Mouse (Mus musculus): ENCODE results near the gene Rai2. TPM values are rescaled to one million over a fixed set of nuclear protein-coding genes. Genes with fewer than 3 reads are reported as not detected.

The Rai2 gene
- polyA plus RNA-seq (2014; fragmentation: Nextera tagmentation; extraction: Ambion mirVana): 3.8 and 4.1 TPM in 2 replicates

- WGBS: 20% methylated on average over 44 of the region's 79 CpGs
- H3K27me3 ChIP-seq (ENCODE audit: control insufficient read depth, insufficient read depth, low read length): peaks cover 43% of the 10 kb centered on the region
- peak within 1 kb of the TSS; percentile 54 for H3K4me3 ChIP-seq (ENCODE audit: low read depth, low read length)
These were observed at the start of gene Rai2 for GRCm38 (mm10) chrX:161716865-161717763. Rai2 (plus strand) TSS chrX:161717069.

GRCm38 (mm10) chrX:161689336-161689735, 27.5 kb upstream of the Rai2 start:
- no peak for DNase-seq (ENCODE audit: low spot score, missing footprints)
- no peak overlapping the region for H3K4me2 ChIP-seq
- no peak for ATAC-seq (ENCODE audit: low FRiP score)
- H3K9me3 ChIP-seq (ENCODE audit: control insufficient read depth, low read length): no peaks in the 10 kb centered on the region
- H3K4me3 ChIP-seq (ENCODE audit: low read depth, low read length): no peak overlapping the region
- 82% methylated on average over 3 of the region's 3 CpGs for whole genome bisulfite sequencing
- no peak overlapping the region for H3K27ac ChIP-seq (ENCODE audit: low read depth, low read length)
- H3K9ac ChIP-seq (ENCODE audit: low read length): no peak overlapping the region
- H3K4me1 ChIP-seq (ENCODE audit: control insufficient read depth, insufficient read depth, low read length): no peaks in the 10 kb centered on the region
- peaks cover 19% of the 10 kb centered on the region; the same call in 1 of the 2 replicates for H3K27me3 ChIP-seq (ENCODE audit: control insufficient read depth, insufficient read depth, low read length)
- H3K36me3 ChIP-seq (ENCODE audit: control insufficient read depth, insufficient read depth, low read length): no peaks in the 10 kb centered on the region

More at GRCm38 (mm10) chrX:161716865-161717763, at the start of gene Rai2:
- no peaks in the 10 kb centered on the region for H3K4me1 ChIP-seq (ENCODE audit: control insufficient read depth, insufficient read depth, low read length)
- no peaks in the 10 kb centered on the region for H3K9me3 ChIP-seq (ENCODE audit: control insufficient read depth, low read length)
- H3K9ac ChIP-seq (ENCODE audit: low read length): peak within 1 kb of the TSS; percentile 53
- peak within 1 kb of the TSS; percentile 84 for H3K4me2 ChIP-seq
- ATAC-seq (ENCODE audit: low FRiP score) (peak; percentile 86), DNase-seq (ENCODE audit: low spot score, missing footprints) (peak; percentile 86)
- H3K27ac ChIP-seq (ENCODE audit: low read depth, low read length): no peak within 1 kb of the TSS
- no peaks in the 10 kb centered on the region for H3K36me3 ChIP-seq (ENCODE audit: control insufficient read depth, insufficient read depth, low read length)

GRCm38 (mm10) chrX:161716503-161716864, 385 bp upstream of the Rai2 start:
- Histone ChIP-seq H3K4me1 (ENCODE audit: control insufficient read depth, insufficient read depth, low read length) (no peaks in the 10 kb centered on the region), H3K4me3 (ENCODE audit: low read depth, low read length) (peak overlapping the region; percentile 54), H3K27me3 (ENCODE audit: control insufficient read depth, insufficient read depth, low read length) (peaks cover 42% of the 10 kb centered on the region), H3K27ac (ENCODE audit: low read depth, low read length) (no peak overlapping the region), H3K9ac (ENCODE audit: low read length) (no peak overlapping the region), H3K4me2 (peak overlapping the region; percentile 84), H3K9me3 (ENCODE audit: control insufficient read depth, low read length) (no peaks in the 10 kb centered on the region), H3K36me3 (ENCODE audit: control insufficient read depth, insufficient read depth, low read length) (no peaks in the 10 kb centered on the region)
- ATAC-seq (ENCODE audit: low FRiP score): peak; percentile 22; the same call in 1 of the 2 replicates
- WGBS: 37% methylated on average over 9 of the region's 9 CpGs
- DNase-seq (ENCODE audit: low spot score, missing footprints): no peak

- Histone ChIP-seq H3K27ac (ENCODE audit: low read depth, low read length) (no peak overlapping the region), H3K4me1 (ENCODE audit: control insufficient read depth, insufficient read depth, low read length) (no peaks in the 10 kb centered on the region), H3K4me3 (ENCODE audit: low read depth, low read length) (peak overlapping the region; percentile 54), H3K27me3 (ENCODE audit: control insufficient read depth, insufficient read depth, low read length) (peaks cover 44% of the 10 kb centered on the region), H3K4me2 (peak overlapping the region; percentile 84), H3K36me3 (ENCODE audit: control insufficient read depth, insufficient read depth, low read length) (no peaks in the 10 kb centered on the region), H3K9me3 (ENCODE audit: control insufficient read depth, low read length) (no peaks in the 10 kb centered on the region), H3K9ac (ENCODE audit: low read length) (peak overlapping the region; percentile 53; the same call in 1 of the 2 replicates)
- 12% methylated on average over 24 of the region's 26 CpGs for WGBS
- ATAC-seq (ENCODE audit: low FRiP score) (peak; percentile 54), DNase-seq (ENCODE audit: low spot score, missing footprints) (peak; percentile 94)
These were observed 1.0 kb downstream of the Rai2 start for GRCm38 (mm10) chrX:161717764-161718382.

GRCm38 (mm10) chrX:161718548-161718947, 1.7 kb downstream of the Rai2 start:
- H3K4me2 ChIP-seq: peak overlapping the region; percentile 84
- ATAC-seq (ENCODE audit: low FRiP score) (no peak), DNase-seq (ENCODE audit: low spot score, missing footprints) (no peak)
- no peaks in the 10 kb centered on the region for H3K9me3 ChIP-seq (ENCODE audit: control insufficient read depth, low read length)
- H3K36me3 ChIP-seq (ENCODE audit: control insufficient read depth, insufficient read depth, low read length): no peaks in the 10 kb centered on the region
- peak overlapping the region; percentile 54 for H3K4me3 ChIP-seq (ENCODE audit: low read depth, low read length)
- WGBS: 28% methylated on average over 11 of the region's 11 CpGs
- peaks cover 3% of the 10 kb centered on the region; the same call in 1 of the 2 replicates for H3K4me1 ChIP-seq (ENCODE audit: control insufficient read depth, insufficient read depth, low read length)
- H3K27ac ChIP-seq (ENCODE audit: low read depth, low read length): no peak overlapping the region
- no peak overlapping the region for H3K9ac ChIP-seq (ENCODE audit: low read length)
- peaks cover 50% of the 10 kb centered on the region for H3K27me3 ChIP-seq (ENCODE audit: control insufficient read depth, insufficient read depth, low read length)

GRCm38 (mm10) chrX:161721082-161721481, 4.2 kb downstream of the Rai2 start:
- H3K4me3 ChIP-seq (ENCODE audit: low read depth, low read length): no peak overlapping the region
- H3K27me3 ChIP-seq (ENCODE audit: control insufficient read depth, insufficient read depth, low read length): peaks cover 59% of the 10 kb centered on the region
- no peaks in the 10 kb centered on the region for H3K9me3 ChIP-seq (ENCODE audit: control insufficient read depth, low read length)
- WGBS: 68% methylated on average over 4 of the region's 4 CpGs
- no peak overlapping the region for H3K27ac ChIP-seq (ENCODE audit: low read depth, low read length)
- ATAC-seq (ENCODE audit: low FRiP score) (no peak), DNase-seq (ENCODE audit: low spot score, missing footprints) (no peak)
- H3K4me1 ChIP-seq (ENCODE audit: control insufficient read depth, insufficient read depth, low read length): peaks cover 3% of the 10 kb centered on the region; the same call in 1 of the 2 replicates
- H3K9ac ChIP-seq (ENCODE audit: low read length): no peak overlapping the region
- no peak overlapping the region for H3K4me2 ChIP-seq
- H3K36me3 ChIP-seq (ENCODE audit: control insufficient read depth, insufficient read depth, low read length): no peaks in the 10 kb centered on the region

- 32% methylated on average over 9 of the region's 9 CpGs for WGBS
- no peak for DNase-seq (ENCODE audit: low spot score, missing footprints)
These were observed 6.5 kb downstream of the Rai2 start for GRCm38 (mm10) chrX:161723391-161723808.

GRCm38 (mm10) chrX:161726257-161726656, 9.4 kb downstream of the Rai2 start:
- no peak overlapping the region for H3K4me2 ChIP-seq

More at GRCm38 (mm10) chrX:161723391-161723808, 6.5 kb downstream of the Rai2 start:
- Histone ChIP-seq H3K4me2 (no peak overlapping the region), H3K36me3 (ENCODE audit: control insufficient read depth, insufficient read depth, low read length) (no peaks in the 10 kb centered on the region), H3K27ac (ENCODE audit: low read depth, low read length) (no peak overlapping the region), H3K9ac (ENCODE audit: low read length) (no peak overlapping the region), H3K27me3 (ENCODE audit: control insufficient read depth, insufficient read depth, low read length) (peaks cover 46% of the 10 kb centered on the region), H3K4me3 (ENCODE audit: low read depth, low read length) (no peak overlapping the region), H3K4me1 (ENCODE audit: control insufficient read depth, insufficient read depth, low read length) (peaks cover 3% of the 10 kb centered on the region; the same call in 1 of the 2 replicates), H3K9me3 (ENCODE audit: control insufficient read depth, low read length) (no peaks in the 10 kb centered on the region)
- no peak for ATAC-seq (ENCODE audit: low FRiP score)

GRCm38 (mm10) chrX:161728507-161728906, 11.6 kb downstream of the Rai2 start:
- Histone ChIP-seq H3K27me3 (ENCODE audit: control insufficient read depth, insufficient read depth, low read length) (peaks cover 24% of the 10 kb centered on the region), H3K4me3 (ENCODE audit: low read depth, low read length) (no peak overlapping the region), H3K9me3 (ENCODE audit: control insufficient read depth, low read length) (no peaks in the 10 kb centered on the region), H3K4me1 (ENCODE audit: control insufficient read depth, insufficient read depth, low read length) (peaks cover under 1% of the 10 kb centered on the region; the same call in 1 of the 2 replicates), H3K9ac (ENCODE audit: low read length) (no peak overlapping the region), H3K36me3 (ENCODE audit: control insufficient read depth, insufficient read depth, low read length) (no peaks in the 10 kb centered on the region), H3K27ac (ENCODE audit: low read depth, low read length) (no peak overlapping the region), H3K4me2 (no peak overlapping the region)
- WGBS: 83% methylated on average over 4 of the region's 4 CpGs
- no peak for DNase-seq (ENCODE audit: low spot score, missing footprints)
- ATAC-seq (ENCODE audit: low FRiP score): no peak

More at GRCm38 (mm10) chrX:161726257-161726656, 9.4 kb downstream of the Rai2 start:
- Histone ChIP-seq H3K4me3 (ENCODE audit: low read depth, low read length) (no peak overlapping the region), H3K9ac (ENCODE audit: low read length) (no peak overlapping the region), H3K4me1 (ENCODE audit: control insufficient read depth, insufficient read depth, low read length) (peaks cover 3% of the 10 kb centered on the region; the same call in 1 of the 2 replicates), H3K9me3 (ENCODE audit: control insufficient read depth, low read length) (no peaks in the 10 kb centered on the region), H3K27ac (ENCODE audit: low read depth, low read length) (no peak overlapping the region), H3K27me3 (ENCODE audit: control insufficient read depth, insufficient read depth, low read length) (peaks cover 34% of the 10 kb centered on the region), H3K36me3 (ENCODE audit: control insufficient read depth, insufficient read depth, low read length) (no peaks in the 10 kb centered on the region)
- ATAC-seq (ENCODE audit: low FRiP score) (no peak), DNase-seq (ENCODE audit: low spot score, missing footprints) (no peak)
- WGBS: 100% methylated on average over 1 of the region's 1 CpGs
